Mouse (Mus musculus): ENCODE results near the gene Mgat5. TPM values are rescaled to one million over a fixed set of nuclear protein-coding genes. Genes with fewer than 3 reads are reported as not detected.
A peak's percentile ranks its signal among the peaks of the same experiment; 100 is the strongest.

The Mgat5 gene
- polyA plus RNA-seq, 1 experiment from 2014 or later = 5.5 TPM

- Histone ChIP-seq H3K4me2 (replicated peaks) (no peak overlapping the region), H3K4me1 (peaks cover 16% of the 10 kb centered on the region; the same call in 1 of the 2 replicates), H3K27me3 (no peaks in the 10 kb centered on the region), H3K9me3 (replicated peaks) (no peaks in the 10 kb centered on the region), H3K4me3 (replicated peaks) (no peak overlapping the region), H3K9ac (no peak overlapping the region), H3K36me3 (peaks cover 4% of the 10 kb centered on the region; the same call in 1 of the 2 replicates), H3K27ac (replicated peaks) (no peak overlapping the region)
- ATAC-seq (ENCODE audit: insufficient number of reproducible peaks, low FRiP score, low TSS enrichment, low read depth) = no peak
- WGBS = 71% methylated on average over 12 of the region's 12 CpGs
Observed at GRCm38 (mm10) chr1:127396569-127397349, 191.9 kb downstream of the Mgat5 start.

DNA sequence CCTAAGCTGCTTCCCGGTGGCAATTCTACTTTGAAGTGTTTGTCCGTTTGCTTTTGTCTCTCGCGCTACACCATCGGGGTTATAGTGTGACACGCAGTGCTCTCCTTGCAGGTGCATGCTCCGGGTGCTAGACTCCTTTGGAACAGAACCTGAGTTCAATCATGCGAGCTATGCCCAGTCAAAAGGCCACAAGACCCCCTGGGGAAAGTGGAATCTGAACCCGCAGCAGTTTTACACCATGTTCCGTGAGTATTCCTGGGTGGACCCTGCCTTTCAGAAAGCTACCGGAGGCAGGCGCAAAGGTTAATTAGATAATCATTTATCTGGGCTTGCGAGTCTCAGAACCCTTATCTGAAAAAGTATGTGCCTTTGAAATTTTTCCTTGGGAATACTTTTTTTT, 192.6 kb downstream of the Mgat5 start:
- Histone ChIP-seq H3K4me2 (replicated peaks) (no peak overlapping the region), H3K36me3 (peaks cover 4% of the 10 kb centered on the region; the same call in 1 of the 2 replicates)
- no peak for ATAC-seq (ENCODE audit: insufficient number of reproducible peaks, low FRiP score, low TSS enrichment, low read depth)

DNA sequence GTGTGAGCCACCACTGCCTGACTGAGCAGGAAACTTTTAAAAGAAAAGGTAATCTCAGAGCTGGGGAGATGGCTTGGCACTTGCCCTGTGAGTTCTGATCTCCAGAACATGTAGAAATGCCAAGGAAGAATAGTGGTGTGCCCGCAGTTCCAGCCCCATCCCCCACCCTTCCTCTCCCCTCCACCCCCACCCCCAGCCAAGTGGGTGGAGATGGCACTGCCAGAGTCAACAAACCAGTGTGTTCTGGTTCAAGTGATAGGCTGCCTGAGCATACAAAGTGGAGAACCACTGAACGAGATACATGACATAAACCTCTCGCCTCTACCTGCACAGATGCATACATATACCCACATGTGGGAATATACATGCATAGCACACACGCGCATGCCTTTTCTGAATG, 193.4 kb downstream of the Mgat5 start:
- H3K9ac ChIP-seq = no peak overlapping the region
- no peak overlapping the region for H3K27ac ChIP-seq (replicated peaks)
- no peak overlapping the region for H3K4me2 ChIP-seq (replicated peaks)
- H3K36me3 ChIP-seq = peaks cover 4% of the 10 kb centered on the region; the same call in 1 of the 2 replicates
- ATAC-seq (ENCODE audit: insufficient number of reproducible peaks, low FRiP score, low TSS enrichment, low read depth) = no peak
- H3K27me3 ChIP-seq = no peaks in the 10 kb centered on the region
- 86% methylated on average over 5 of the region's 5 CpGs for WGBS
- peaks cover 16% of the 10 kb centered on the region; the same call in 1 of the 2 replicates for H3K4me1 ChIP-seq
- no peaks in the 10 kb centered on the region for H3K9me3 ChIP-seq (replicated peaks)
- H3K4me3 ChIP-seq (replicated peaks) = no peak overlapping the region

More for the DNA sequence above, 192.6 kb downstream of the Mgat5 start:
- Histone ChIP-seq H3K9ac (no peak overlapping the region), H3K4me3 (replicated peaks) (no peak overlapping the region), H3K9me3 (replicated peaks) (no peaks in the 10 kb centered on the region), H3K27me3 (no peaks in the 10 kb centered on the region), H3K4me1 (peaks cover 16% of the 10 kb centered on the region; the same call in 1 of the 2 replicates), H3K27ac (replicated peaks) (no peak overlapping the region)
- 83% methylated on average over 13 of the region's 13 CpGs for WGBS

GRCm38 (mm10) chr1:127400198-127400597, 195.4 kb downstream of the Mgat5 start:
- peaks cover 4% of the 10 kb centered on the region; the same call in 1 of the 2 replicates for H3K36me3 ChIP-seq
- no peak overlapping the region for H3K9ac ChIP-seq
- no peak overlapping the region for H3K4me2 ChIP-seq (replicated peaks)
- ATAC-seq (ENCODE audit: insufficient number of reproducible peaks, low FRiP score, low TSS enrichment, low read depth) = no peak
- H3K27me3 ChIP-seq = no peaks in the 10 kb centered on the region
- 56% methylated on average over 2 of the region's 2 CpGs for WGBS
- H3K9me3 ChIP-seq (replicated peaks) = no peaks in the 10 kb centered on the region
- peak overlapping the region; percentile 34; the same call in 1 of the 2 replicates for H3K27ac ChIP-seq (replicated peaks)
- H3K4me1 ChIP-seq = peaks cover 16% of the 10 kb centered on the region; the same call in 1 of the 2 replicates
- H3K4me3 ChIP-seq (replicated peaks) = no peak overlapping the region

DNA sequence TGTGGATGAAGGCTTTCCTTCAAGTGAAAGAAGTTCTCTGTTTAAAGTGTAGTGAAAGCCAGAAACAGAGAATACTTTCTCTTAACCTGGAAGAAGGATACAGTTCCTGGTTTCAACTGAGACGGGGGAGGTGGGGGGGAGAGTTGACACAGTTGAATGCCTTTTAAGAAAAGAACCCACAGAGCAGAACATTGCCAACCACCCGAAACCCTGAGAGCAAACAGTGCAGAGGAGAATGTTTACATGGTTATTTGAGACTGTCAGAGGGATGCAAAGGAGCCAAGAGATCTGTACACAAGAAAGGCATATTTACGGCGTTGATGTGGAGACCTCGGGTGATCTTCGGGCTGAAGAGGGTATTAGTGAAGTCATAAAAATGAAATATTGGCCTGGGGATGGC, 195.9 kb downstream of the Mgat5 start:
- no peak overlapping the region for H3K4me2 ChIP-seq (replicated peaks)
- H3K4me1 ChIP-seq = peaks cover 15% of the 10 kb centered on the region; the same call in 1 of the 2 replicates
- H3K9me3 ChIP-seq (replicated peaks) = no peaks in the 10 kb centered on the region
- no peak overlapping the region for H3K4me3 ChIP-seq (replicated peaks)
- peaks cover 4% of the 10 kb centered on the region; the same call in 1 of the 2 replicates for H3K36me3 ChIP-seq
- H3K27me3 ChIP-seq = no peaks in the 10 kb centered on the region
- 35% methylated on average over 6 of the region's 6 CpGs for WGBS
- 0 out of 2 replicates have a peak, but pooled peaks have one; percentile 31 for ATAC-seq (ENCODE audit: insufficient number of reproducible peaks, low FRiP score, low TSS enrichment, low read depth)
- H3K9ac ChIP-seq = no peak overlapping the region
- H3K27ac ChIP-seq (replicated peaks) = peak overlapping the region; percentile 34; the same call in 1 of the 2 replicates

DNA sequence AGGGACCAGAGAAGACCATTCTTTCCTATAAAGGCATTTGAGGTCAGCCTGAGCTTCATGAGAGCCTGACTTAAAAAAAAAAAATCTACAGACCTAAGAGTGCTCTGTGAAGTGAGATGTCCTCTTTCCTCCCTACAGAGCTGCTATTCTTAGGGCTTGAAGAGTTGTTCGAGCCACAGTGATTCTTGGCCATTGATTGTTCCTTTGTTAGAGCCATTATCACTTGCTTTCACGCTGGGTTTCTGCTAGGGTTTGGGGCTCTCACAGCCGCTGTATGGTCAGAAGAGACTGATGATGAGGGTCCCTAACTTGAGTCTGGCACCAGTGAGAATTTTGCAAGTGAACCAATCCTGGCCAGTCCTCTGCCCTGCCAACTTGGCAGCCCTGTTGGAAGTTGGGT, 199.8 kb downstream of the Mgat5 start:
- ATAC-seq (ENCODE audit: insufficient number of reproducible peaks, low FRiP score, low TSS enrichment, low read depth) = no peak
- Histone ChIP-seq H3K27ac (replicated peaks) (no peak overlapping the region), H3K9ac (no peak overlapping the region), H3K9me3 (replicated peaks) (no peaks in the 10 kb centered on the region), H3K4me3 (replicated peaks) (no peak overlapping the region), H3K36me3 (peaks cover 4% of the 10 kb centered on the region; the same call in 1 of the 2 replicates), H3K4me1 (peaks cover 23% of the 10 kb centered on the region; the same call in 1 of the 2 replicates), H3K27me3 (no peaks in the 10 kb centered on the region), H3K4me2 (replicated peaks) (no peak overlapping the region)
- 72% methylated on average over 3 of the region's 3 CpGs for WGBS

GRCm38 (mm10) chr1:127408957-127409423, 204.2 kb downstream of the Mgat5 start:
- no peak overlapping the region for H3K27ac ChIP-seq (replicated peaks)
- H3K4me2 ChIP-seq (replicated peaks) = no peak overlapping the region
- no peaks in the 10 kb centered on the region for H3K9me3 ChIP-seq (replicated peaks)
- H3K27me3 ChIP-seq = no peaks in the 10 kb centered on the region
- ATAC-seq (ENCODE audit: insufficient number of reproducible peaks, low FRiP score, low TSS enrichment, low read depth) = no peak
- no peak overlapping the region for H3K4me3 ChIP-seq (replicated peaks)
- peaks cover 11% of the 10 kb centered on the region; the same call in 1 of the 2 replicates for H3K4me1 ChIP-seq
- H3K9ac ChIP-seq = no peak overlapping the region
- WGBS = 38% methylated on average over 2 of the region's 2 CpGs
- peaks cover 20% of the 10 kb centered on the region for H3K36me3 ChIP-seq

DNA sequence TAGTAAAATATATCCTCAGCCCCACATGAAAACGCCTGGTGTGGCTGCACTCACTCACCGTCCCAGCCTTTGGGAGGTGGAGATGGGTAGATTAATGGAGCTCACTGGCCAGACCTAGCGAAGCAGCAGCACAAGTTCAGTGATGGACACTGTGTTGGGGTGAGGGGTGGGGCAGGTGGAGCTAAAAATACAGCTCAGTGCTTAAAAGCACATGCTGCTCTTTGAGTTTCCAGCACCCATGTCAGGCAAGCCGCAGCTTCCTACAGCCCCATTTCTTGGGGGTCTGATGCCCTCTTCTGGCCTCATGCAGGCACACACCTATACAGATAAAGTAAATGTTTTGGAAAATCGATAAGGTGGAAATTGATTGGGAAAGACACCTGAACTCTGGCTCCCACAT, 204.7 kb downstream of the Mgat5 start:
- Histone ChIP-seq H3K36me3 (peaks cover 20% of the 10 kb centered on the region), H3K27me3 (no peaks in the 10 kb centered on the region), H3K9ac (no peak overlapping the region), H3K27ac (replicated peaks) (no peak overlapping the region), H3K4me2 (replicated peaks) (no peak overlapping the region), H3K4me3 (replicated peaks) (no peak overlapping the region), H3K4me1 (peaks cover 11% of the 10 kb centered on the region; the same call in 1 of the 2 replicates), H3K9me3 (replicated peaks) (no peaks in the 10 kb centered on the region)
- WGBS = 42% methylated on average over 5 of the region's 5 CpGs
- ATAC-seq (ENCODE audit: insufficient number of reproducible peaks, low FRiP score, low TSS enrichment, low read depth) = 0 out of 2 replicates have a peak, but pooled peaks have one; percentile 21

DNA sequence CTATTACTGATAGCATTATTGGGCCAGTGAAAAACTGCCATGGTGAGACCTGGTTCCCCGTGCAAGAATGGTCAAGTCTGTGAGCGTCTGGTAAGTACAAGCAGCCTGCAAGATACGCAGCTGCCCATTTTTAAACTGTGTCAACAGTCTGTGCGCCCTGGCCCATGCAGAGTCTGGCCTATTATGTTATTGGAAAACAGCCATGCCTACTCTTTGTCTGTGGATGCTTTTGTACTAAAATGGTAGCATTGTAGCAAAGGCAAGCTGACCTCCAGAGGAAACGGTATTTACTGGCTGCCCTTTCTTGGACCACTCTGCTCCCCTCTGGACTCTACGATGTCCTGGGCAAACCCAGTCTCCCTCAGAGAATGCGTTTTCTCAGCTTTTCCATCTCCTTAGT, 209.7 kb downstream of the Mgat5 start:
- peaks cover 39% of the 10 kb centered on the region for H3K36me3 ChIP-seq
- no peaks in the 10 kb centered on the region for H3K27me3 ChIP-seq
- WGBS = 84% methylated on average over 7 of the region's 7 CpGs
- H3K9ac ChIP-seq = no peak overlapping the region
- ATAC-seq (ENCODE audit: insufficient number of reproducible peaks, low FRiP score, low TSS enrichment, low read depth) = no peak
- H3K4me3 ChIP-seq (replicated peaks) = no peak overlapping the region
- no peaks in the 10 kb centered on the region for H3K4me1 ChIP-seq
- no peak overlapping the region for H3K27ac ChIP-seq (replicated peaks)
- no peak overlapping the region for H3K4me2 ChIP-seq (replicated peaks)
- H3K9me3 ChIP-seq (replicated peaks) = no peaks in the 10 kb centered on the region

GRCm38 (mm10) chr1:127415896-127416295, 211.1 kb downstream of the Mgat5 start:
- Histone ChIP-seq H3K9me3 (replicated peaks) (no peaks in the 10 kb centered on the region), H3K4me2 (replicated peaks) (no peak overlapping the region), H3K4me3 (replicated peaks) (no peak overlapping the region), H3K27me3 (no peaks in the 10 kb centered on the region), H3K36me3 (peaks cover 39% of the 10 kb centered on the region), H3K27ac (replicated peaks) (no peak overlapping the region), H3K9ac (no peak overlapping the region), H3K4me1 (peaks cover 5% of the 10 kb centered on the region)
- ATAC-seq (ENCODE audit: insufficient number of reproducible peaks, low FRiP score, low TSS enrichment, low read depth) = no peak
- WGBS = 73% methylated on average over 1 of the region's 1 CpGs

DNA sequence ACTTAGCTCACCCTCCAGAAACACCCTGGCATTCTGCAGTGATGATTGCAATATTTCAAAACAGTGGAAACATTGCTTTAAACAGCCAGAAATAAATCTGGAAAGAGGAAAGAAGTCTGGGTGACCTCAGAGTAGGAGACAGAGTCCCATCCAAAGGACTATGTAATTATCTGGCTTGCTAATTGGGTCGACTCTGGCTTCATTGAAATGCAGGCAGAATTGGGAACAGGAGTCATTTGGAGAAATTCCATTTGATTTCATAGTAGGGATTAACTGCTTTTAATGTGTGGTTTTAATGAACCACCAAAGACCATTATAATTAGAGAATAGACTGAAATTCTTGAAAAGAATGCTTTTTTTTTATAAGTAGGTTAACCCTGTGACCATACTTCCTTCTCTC, 212.2 kb downstream of the Mgat5 start:
- Histone ChIP-seq H3K27me3 (no peaks in the 10 kb centered on the region), H3K4me2 (replicated peaks) (no peak overlapping the region), H3K27ac (replicated peaks) (no peak overlapping the region), H3K36me3 (peaks cover 39% of the 10 kb centered on the region), H3K4me3 (replicated peaks) (no peak overlapping the region), H3K4me1 (peaks cover 13% of the 10 kb centered on the region), H3K9me3 (replicated peaks) (no peaks in the 10 kb centered on the region), H3K9ac (no peak overlapping the region)
- 57% methylated on average over 1 of the region's 1 CpGs for WGBS
- no peak for ATAC-seq (ENCODE audit: insufficient number of reproducible peaks, low FRiP score, low TSS enrichment, low read depth)

All from embryonic facial prominence, embryonic 15.5 days (tissue).